Comparison of ENCODE assay signal across 8 mouse cellular contexts in genomic region chr5:99729361-99729882, GRCm38 (mm10). TPM values are rescaled to one million over a fixed set of nuclear protein-coding genes. Genes with fewer than 3 reads are reported as not detected.
DNase-seq lines count a peak whose midpoint lies in the region; ATAC-seq and TF ChIP-seq lines count a peak whose summit lies in the region.

No protein-coding gene starts in this region.

- peak; percentile 12 for DNase-seq in adrenal gland, adult 2 months
- no peak for DNase-seq in adrenal gland, postnatal 4 days (ENCODE audit: low spot score in 2 of 2)
- DNase-seq in cerebellum, adult 9-11 months: peak; percentile 71
- DNase-seq in frontal cortex, postnatal 36 days (ENCODE audit: low spot score in 2 of 2): peak; percentile 27 to 39
- peak; percentile 36 for DNase-seq in limb, embryonic 14.5 days (ENCODE audit: low spot score)
- no peak for DNase-seq in spleen, postnatal 14 days (ENCODE audit: low spot score in 2 of 2)

- 3% methylated on average over 18 of the region's 18 CpGs for WGBS in intestine, embryonic 16.5 days
- 1% methylated on average over 18 of the region's 18 CpGs for WGBS in limb, embryonic 14.5 days
- WGBS in neural tube, embryonic 12.5 days: under 1% methylated on average over 18 of the region's 18 CpGs

- peak overlapping the region; percentile 30 for H3K4me3 ChIP-seq in intestine, embryonic 16.5 days (ENCODE audit: low read length)
- H3K4me3 ChIP-seq in limb, embryonic 14.5 days (replicated peaks; ENCODE audit: low read length): peak overlapping the region; percentile 66
- H3K4me3 ChIP-seq in neural tube, embryonic 12.5 days: peak overlapping the region; percentile 65

- no peak overlapping the region for H3K27ac ChIP-seq in intestine, embryonic 16.5 days (ENCODE audit: low read length)
- no peak overlapping the region for H3K27ac ChIP-seq in limb, embryonic 14.5 days (replicated peaks; ENCODE audit: low read depth, low read length)
- no peak overlapping the region for H3K27ac ChIP-seq in neural tube, embryonic 12.5 days

- peaks cover 7% of the 10 kb centered on the region; the same call in 1 of the 2 replicates for H3K4me1 ChIP-seq in intestine, embryonic 16.5 days (ENCODE audit: control insufficient read depth, insufficient read depth, low read length)
- H3K4me1 ChIP-seq in limb, embryonic 14.5 days (ENCODE audit: control insufficient read depth, insufficient read depth, low read length): peaks cover 10% of the 10 kb centered on the region; the same call in 1 of the 2 replicates
- H3K4me1 ChIP-seq in neural tube, embryonic 12.5 days: peaks cover 16% of the 10 kb centered on the region

- H3K36me3 ChIP-seq in intestine, embryonic 16.5 days (ENCODE audit: control insufficient read depth, insufficient read depth, low read length): no peaks in the 10 kb centered on the region
- H3K36me3 ChIP-seq in limb, embryonic 14.5 days (ENCODE audit: control insufficient read depth, insufficient read depth, low read length): no peaks in the 10 kb centered on the region
- no peaks in the 10 kb centered on the region for H3K36me3 ChIP-seq in neural tube, embryonic 12.5 days

- TF ChIP-seq POLR2A in limb, embryonic 14.5 days (IDR thresholded peaks at IDR 0.05; ENCODE audit: borderline replicate concordance, extremely low read depth, insufficient read depth, insufficient read length): no peak

- no peak overlapping the region for H3K9ac ChIP-seq in intestine, embryonic 16.5 days (ENCODE audit: low read depth, low read length)
- H3K9ac ChIP-seq in limb, embryonic 14.5 days (ENCODE audit: low read depth, low read length, severe bottlenecking): no peak overlapping the region
- peak overlapping the region; percentile 71; the same call in 1 of the 2 replicates for H3K9ac ChIP-seq in neural tube, embryonic 12.5 days

- H3K27me3 ChIP-seq in intestine, embryonic 16.5 days (replicated peaks; ENCODE audit: control insufficient read depth, insufficient read depth, low read length): no peaks in the 10 kb centered on the region; the same call in 1 of the 2 replicates
- no peaks in the 10 kb centered on the region for H3K27me3 ChIP-seq in limb, embryonic 14.5 days (ENCODE audit: control insufficient read depth, insufficient read depth, low read length)
- peaks cover 11% of the 10 kb centered on the region for H3K27me3 ChIP-seq in neural tube, embryonic 12.5 days (replicated peaks)

- no peaks in the 10 kb centered on the region for H3K9me3 ChIP-seq in intestine, embryonic 16.5 days (ENCODE audit: control insufficient read depth, low read length)
- no peaks in the 10 kb centered on the region for H3K9me3 ChIP-seq in limb, embryonic 14.5 days (ENCODE audit: control insufficient read depth, low read length)
- no peaks in the 10 kb centered on the region for H3K9me3 ChIP-seq in neural tube, embryonic 12.5 days

- peak; percentile 65 for ATAC-seq in intestine, embryonic 16.5 days
- ATAC-seq in limb, embryonic 14.5 days (ENCODE audit: low FRiP score, low read depth): peak; percentile 61
- peak; percentile 59 for ATAC-seq in neural tube, embryonic 12.5 days (ENCODE audit: low FRiP score, low read depth)

- H3K4me2 ChIP-seq in intestine, embryonic 16.5 days (ENCODE audit: low read depth, low read length): peak overlapping the region; percentile 100
- H3K4me2 ChIP-seq in limb, embryonic 14.5 days (replicated peaks; ENCODE audit: low read depth, low read length, severe bottlenecking): peak overlapping the region; percentile 99
- peak overlapping the region; percentile 97 for H3K4me2 ChIP-seq in neural tube, embryonic 12.5 days (replicated peaks)

RNA-seq across cellular contexts. Expression of gene Rasgef1b, which starts 0.6 kb away (rescaled TPM):
- 10 to 100 TPM in 1 of 2 experiments, 1 to 10 TPM in 1; 9.1 to 11.4 TPM for total RNA-seq in adrenal gland, adult 2 months (2021)
- polyA plus RNA-seq in adrenal gland, adult 2 months (2012; rRNA removed): 2.2 and 2.9 TPM in 2 replicates
- total RNA-seq in adrenal gland, postnatal 4 days (2021): 10 to 100 TPM in 1 of 2 experiments, 1 to 10 TPM in 1; 9.1 to 10.1 TPM
- 6.1 and 7.3 TPM in 2 replicates for polyA plus RNA-seq in intestine, embryonic 16.5 days (2015; fragmentation: Nextera tagmentation; extraction: Ambion mirVana)
- polyA plus RNA-seq in limb, embryonic 14.5 days (2012; rRNA removed): 4.3 and 4.7 TPM in 2 replicates
- polyA plus RNA-seq in limb, embryonic 14.5 days (2014; fragmentation: Nextera tagmentation; extraction: Ambion mirVana): 9.2 and 12.0 TPM in 2 replicates
- polyA plus RNA-seq in neural tube, embryonic 12.5 days (2016; fragmentation: Nextera tagmentation; extraction: Ambion mirVana): 39.7 and 41.0 TPM in 2 replicates

Comparison
In these comparisons a context has a peak if more than half of its experiments do, and no peak if none do; other contexts are left out.
1. DNase-seq: peak in adrenal gland, adult 2 months (single experiment), cerebellum, adult 9-11 months (single experiment), frontal cortex, postnatal 36 days (2 of 2) and limb, embryonic 14.5 days (single experiment); none in adrenal gland, postnatal 4 days (0 of 2) and spleen, postnatal 14 days (0 of 2).
2. Peak in every context shown above with its lines, with median percentiles within 50 percentile points of each other: ATAC-seq, H3K4me2 ChIP-seq and H3K4me3 ChIP-seq.